Mouse (Mus musculus) heart, postnatal 0 days (tissue): ENCODE data around the gene D17Wsu92e.

Experiments
- CTCF ChIP-seq: IDR thresholded peaks from 2 replicates; pipeline ENCODE4 v1.5.1; 2016; ENCODE audit warnings: antibody characterized with exemption, control low read depth, low read depth
- EP300 ChIP-seq: IDR thresholded peaks from 2 replicates; pipeline ENCODE4 v1.6.1; 2016; ENCODE audit warnings: antibody characterized with exemption, low read depth

DNA sequence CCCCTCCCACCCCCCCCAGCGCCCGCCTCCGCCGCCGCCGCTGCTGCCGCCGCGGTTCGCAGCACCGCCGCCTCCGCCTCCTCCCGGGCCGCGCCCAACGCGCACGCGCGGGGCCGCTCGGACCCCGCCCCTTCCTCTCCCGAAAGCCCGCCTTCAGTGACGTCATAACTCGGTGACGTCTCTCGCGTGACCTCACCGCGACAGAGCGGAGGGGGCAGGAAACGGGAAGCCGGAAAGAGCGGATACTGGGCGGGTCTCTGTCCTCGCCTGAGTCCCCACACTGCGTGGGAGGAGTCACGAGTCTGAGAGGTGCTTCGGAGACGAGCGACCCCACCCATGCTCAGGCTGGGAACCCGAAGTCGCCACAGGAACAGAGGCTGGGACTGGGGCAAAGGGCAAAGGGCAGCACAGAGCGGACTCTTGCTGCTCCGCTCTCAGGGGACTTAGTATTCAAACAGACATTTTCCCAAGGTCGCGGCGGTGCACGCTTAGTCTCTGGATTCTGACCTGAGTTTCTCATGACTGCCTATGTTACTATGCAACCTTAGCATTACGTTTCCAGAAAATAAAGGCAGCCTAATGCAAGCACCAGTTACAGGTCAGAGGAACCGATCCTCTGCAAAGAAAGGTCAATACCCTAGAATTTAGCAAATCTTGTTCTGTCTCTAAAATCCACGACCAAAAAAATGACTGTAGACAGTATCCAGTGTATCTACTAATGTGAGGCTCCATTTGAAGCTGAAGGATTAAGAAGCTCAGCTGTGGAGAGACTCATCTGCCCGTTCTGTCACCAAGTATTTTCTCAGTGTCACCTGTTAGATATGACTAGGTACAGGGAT, at the start of gene D17Wsu92e:
- peak; percentile 3; the same call in 1 of the 2 replicates for TF ChIP-seq CTCF
- peak; percentile 28 for TF ChIP-seq EP300
